13 mouse cellular contexts compared by ENCODE assay signal in genomic region chr7:53872480-53873200, GRCm38 (mm10).
DNase-seq lines count a peak whose midpoint lies in the region; ATAC-seq lines count a peak whose summit lies in the region.
"Had no signal": no experiment of that assay in that cellular context is flagged by ENCODE, and none has a peak within 500 bp of the region (broad histone marks: within the 10 kb centered on the region; RNA-seq: fewer than 3 reads in every experiment).

No protein-coding gene starts in this region.

- H3K9me3 ChIP-seq in heart, embryonic 16.5 days (replicated peaks; ENCODE audit: control insufficient read depth, low read length): no peaks in the 10 kb centered on the region
- no peaks in the 10 kb centered on the region for H3K9me3 ChIP-seq in hindbrain, embryonic 11.5 days (ENCODE audit: control insufficient read depth, low read length)
- H3K9me3 ChIP-seq in kidney, embryonic 16.5 days (ENCODE audit: low read length): 0 out of 2 replicates have a peak, but pooled peaks cover 3% of the 10 kb centered on the region
- H3K9me3 ChIP-seq: liver, embryonic 12.5 days had no signal

- no peak for DNase-seq in heart, adult 18-20 months
- DNase-seq in hindbrain, embryonic 11.5 days (ENCODE audit: low spot score): peak; percentile 15
- peak; percentile 10 for DNase-seq in retina, embryonic 14.5 days (ENCODE audit: low spot score)
- DNase-seq in thymus, postnatal 0 days (ENCODE audit: low spot score): no peak
- no peak for DNase-seq in layer of hippocampus, adult 9-10 months (ENCODE audit: low spot score)
- DNase-seq: heart, adult 11 months; lung, postnatal 36 days; thymus, postnatal 36 days had no signal

- H3K36me3 ChIP-seq in heart, embryonic 16.5 days (ENCODE audit: control insufficient read depth, insufficient read depth): no peaks in the 10 kb centered on the region
- no peaks in the 10 kb centered on the region for H3K36me3 ChIP-seq in hindbrain, embryonic 11.5 days (ENCODE audit: control insufficient read depth, insufficient read depth, low read length)
- no peaks in the 10 kb centered on the region for H3K36me3 ChIP-seq in kidney, embryonic 16.5 days (ENCODE audit: insufficient read depth, low read length)
- H3K36me3 ChIP-seq: liver, embryonic 12.5 days had no signal

- ATAC-seq in heart, embryonic 16.5 days (replicated peaks; ENCODE audit: extremely low read depth, insufficient read depth, low FRiP score): peak; percentile 60; the same call in 1 of the 2 replicates
- peak; percentile 93 for ATAC-seq in hindbrain, embryonic 11.5 days (ENCODE audit: low FRiP score)
- ATAC-seq in kidney, embryonic 16.5 days (ENCODE audit: low FRiP score, low TSS enrichment): peak; percentile 92
- no peak for ATAC-seq in monocyte, adult 5-6 weeks (replicated peaks; ENCODE audit: insufficient number of reproducible peaks, low FRiP score, low TSS enrichment, poor library complexity, severe bottlenecking)
- ATAC-seq: inflammation-experienced regulatory T-cells, adult 6 months; liver, embryonic 12.5 days had no signal

- 85% methylated on average over 2 of the region's 2 CpGs for WGBS in heart, embryonic 16.5 days
- 63% methylated on average over 2 of the region's 2 CpGs for WGBS in hindbrain, embryonic 11.5 days
- WGBS in kidney, embryonic 16.5 days: 79% methylated on average over 2 of the region's 2 CpGs

- no peaks in the 10 kb centered on the region for H3K4me1 ChIP-seq in heart, embryonic 16.5 days (ENCODE audit: control insufficient read depth, insufficient read depth, low read length)
- H3K4me1 ChIP-seq in hindbrain, embryonic 11.5 days (replicated peaks; ENCODE audit: control insufficient read depth, insufficient read depth, low read length): no peaks in the 10 kb centered on the region
- no peaks in the 10 kb centered on the region for H3K4me1 ChIP-seq in kidney, embryonic 16.5 days (ENCODE audit: insufficient read depth, low read length)
- H3K4me1 ChIP-seq: liver, embryonic 12.5 days had no signal

- no peak overlapping the region for H3K9ac ChIP-seq in heart, embryonic 16.5 days (ENCODE audit: low read length)
- no peak overlapping the region for H3K9ac ChIP-seq in hindbrain, embryonic 11.5 days (ENCODE audit: low read depth, low read length)
- H3K9ac ChIP-seq in kidney, embryonic 16.5 days (replicated peaks; ENCODE audit: low read length): no peak overlapping the region
- H3K9ac ChIP-seq: liver, embryonic 12.5 days had no signal

- no peak overlapping the region for H3K27ac ChIP-seq in heart, embryonic 16.5 days (ENCODE audit: low read length)
- no peak overlapping the region for H3K27ac ChIP-seq in hindbrain, embryonic 11.5 days (ENCODE audit: low read depth, low read length)
- H3K27ac ChIP-seq in kidney, embryonic 16.5 days (ENCODE audit: low read length): no peak overlapping the region
- H3K27ac ChIP-seq: liver, embryonic 12.5 days had no signal

- no peak overlapping the region for H3K4me3 ChIP-seq in heart, embryonic 16.5 days (ENCODE audit: low read length)
- no peak overlapping the region for H3K4me3 ChIP-seq in hindbrain, embryonic 11.5 days (ENCODE audit: low read depth, low read length)
- H3K4me3 ChIP-seq in kidney, embryonic 16.5 days (ENCODE audit: low read length): no peak overlapping the region
- H3K4me3 ChIP-seq: liver, embryonic 12.5 days had no signal

- H3K4me2 ChIP-seq in heart, embryonic 16.5 days (ENCODE audit: low read depth, low read length): no peak overlapping the region
- H3K4me2 ChIP-seq in hindbrain, embryonic 11.5 days (replicated peaks; ENCODE audit: low read depth, low read length): no peak overlapping the region
- no peak overlapping the region for H3K4me2 ChIP-seq in kidney, embryonic 16.5 days (replicated peaks; ENCODE audit: low read depth, low read length)
- H3K4me2 ChIP-seq: liver, embryonic 12.5 days had no signal

- no peaks in the 10 kb centered on the region for H3K27me3 ChIP-seq in heart, embryonic 16.5 days (ENCODE audit: control insufficient read depth, insufficient read depth, low read length)
- no peaks in the 10 kb centered on the region for H3K27me3 ChIP-seq in hindbrain, embryonic 11.5 days (ENCODE audit: control insufficient read depth, insufficient read depth, low read length)
- no peaks in the 10 kb centered on the region for H3K27me3 ChIP-seq in kidney, embryonic 16.5 days (ENCODE audit: insufficient read depth, low read length)
- H3K27me3 ChIP-seq: liver, embryonic 12.5 days had no signal

Comparison
In these comparisons a context has a peak if more than half of its experiments do, and no peak if none do; other contexts are left out.
1. DNase-seq: peak in hindbrain, embryonic 11.5 days (single experiment) and retina, embryonic 14.5 days (single experiment); none in heart, adult 18-20 months (0 of 2), thymus, postnatal 0 days (single experiment) and layer of hippocampus, adult 9-10 months (single experiment).